Mouse (Mus musculus) lung, postnatal 0 days (tissue): ENCODE measurements around the gene Nrf1. TPM values are rescaled to one million over a fixed set of nuclear protein-coding genes. Genes with fewer than 3 reads are reported as not detected.

ENCODE experiments used
- ATAC-seq: fragments of 200-750 bp; cut with Nextera tagmentation; 2 replicates; pipeline ENCODE4 v1.8.0; 2017; ENCODE audit warnings: moderate library complexity
- DNase-seq: peaks from one replicate; pipeline ENCODE4 v3.0.0-alpha.2; 2016; ENCODE audit warnings: low spot score
- H3K27ac ChIP-seq: fragments of 300-500 bp; sonication (generic); 2 replicates; pipeline ENCODE4 v1.5.1; 2014; ENCODE audit warnings: antibody characterized with exemption, mild to moderate bottlenecking, low read length, mixed read lengths
- H3K27me3 ChIP-seq: fragments of 300-500 bp; sonication (generic); replicated peaks from 2 replicates; pipeline ENCODE4 v1.6.1; 2014; ENCODE audit warnings: low read length, mixed read lengths; ENCODE audit not compliant: insufficient read depth
- H3K36me3 ChIP-seq: fragments of 300-500 bp; sonication (generic); 2 replicates; pipeline ENCODE4 v1.6.1; 2014; ENCODE audit warnings: low read length, mixed read lengths; ENCODE audit not compliant: insufficient read depth
- H3K4me1 ChIP-seq: fragments of 300-500 bp; sonication (generic); 2 replicates; pipeline ENCODE4 v1.6.1; 2014; ENCODE audit warnings: antibody characterized with exemption, low read depth, low read length, mixed read lengths; ENCODE audit not compliant: insufficient read depth
- H3K4me2 ChIP-seq: fragments of 300-500 bp; sonication (generic); replicated peaks from 2 replicates; pipeline ENCODE4 v1.6.1; 2014; ENCODE audit warnings: low read depth, mild to moderate bottlenecking, low read length, moderate library complexity, mixed read lengths
- H3K4me3 ChIP-seq: fragments of 300-500 bp; sonication (generic); 2 replicates; pipeline ENCODE4 v1.5.1; 2014; ENCODE audit warnings: low read depth, low read length
- H3K9ac ChIP-seq: fragments of 300-500 bp; sonication (generic); replicated peaks from 2 replicates; pipeline ENCODE4 v1.6.1; 2014; ENCODE audit warnings: low read depth, mild to moderate bottlenecking
- H3K9me3 ChIP-seq: fragments of 300-500 bp; sonication (generic); 2 replicates; pipeline ENCODE4 v1.6.1; 2016; ENCODE audit warnings: low read length, mixed read lengths
- CTCF ChIP-seq: IDR thresholded peaks from 2 replicates; pipeline ENCODE4 v1.5.1; 2016; ENCODE audit warnings: antibody characterized with exemption, mild to moderate bottlenecking
- EP300 ChIP-seq: IDR thresholded peaks from 2 replicates; pipeline ENCODE4 v1.6.1; 2016; ENCODE audit warnings: antibody characterized with exemption, mild to moderate bottlenecking, control low read depth
- WGBS: fragments of 180-500 bp; shearing (Covaris S2); extraction: QIAGEN DNeasy Blood & Tissue Kit; methylation state at CpG from one replicate; pipeline ENCODE4 v1.1.7; 2014; 5-methylcytosine and 5-hydroxymethylcytosine counted together
- polyA plus RNA-seq: library from polyadenylated mRNA; unstranded; fragments of >200 nt; fragmentation: Nextera tagmentation; extraction: Ambion mirVana; gene quantifications from 2 replicates; pipeline ENCODE4 v1.2.1, GENCODE M21; 2015

The Nrf1 gene
- polyA plus RNA-seq, 1 experiment from 2014 or later, result 22.7 TPM

DNA sequence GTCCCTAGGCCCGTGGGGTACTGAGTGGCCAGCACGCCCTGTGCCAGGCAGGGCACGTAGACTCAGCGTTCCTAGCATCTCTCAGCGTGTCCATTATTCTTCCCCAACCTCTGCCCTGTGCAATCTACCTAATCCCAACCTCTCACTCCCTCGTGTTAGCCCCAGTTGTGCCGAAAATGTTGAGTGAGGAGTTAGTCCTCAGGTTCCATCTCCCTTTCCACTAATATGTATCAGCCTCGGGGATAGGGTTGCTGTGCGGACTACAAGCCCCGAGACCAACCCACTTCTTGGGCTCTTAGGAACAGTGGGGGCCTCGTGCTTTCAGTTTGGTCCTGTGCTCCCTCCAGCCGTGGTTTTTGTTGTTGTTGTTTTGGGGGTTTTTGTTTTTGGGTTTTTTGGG lies 128.7 kb downstream of the Nrf1 start:
- Histone ChIP-seq H3K4me3 (peak overlapping the region; percentile 12; the same call in 1 of the 2 replicates), H3K27ac (no peak overlapping the region), H3K4me2 (no peak overlapping the region), H3K36me3 (no peaks in the 10 kb centered on the region), H3K4me1 (peaks cover 14% of the 10 kb centered on the region; the same call in 1 of the 2 replicates), H3K9me3 (no peaks in the 10 kb centered on the region), H3K27me3 (peaks cover 94% of the 10 kb centered on the region), H3K9ac (no peak overlapping the region)
- no peak for DNase-seq
- 3% methylated on average over 12 of the region's 12 CpGs for WGBS
- no peak for ATAC-seq
- TF ChIP-seq CTCF, result no peak
- no peak for TF ChIP-seq EP300

DNA sequence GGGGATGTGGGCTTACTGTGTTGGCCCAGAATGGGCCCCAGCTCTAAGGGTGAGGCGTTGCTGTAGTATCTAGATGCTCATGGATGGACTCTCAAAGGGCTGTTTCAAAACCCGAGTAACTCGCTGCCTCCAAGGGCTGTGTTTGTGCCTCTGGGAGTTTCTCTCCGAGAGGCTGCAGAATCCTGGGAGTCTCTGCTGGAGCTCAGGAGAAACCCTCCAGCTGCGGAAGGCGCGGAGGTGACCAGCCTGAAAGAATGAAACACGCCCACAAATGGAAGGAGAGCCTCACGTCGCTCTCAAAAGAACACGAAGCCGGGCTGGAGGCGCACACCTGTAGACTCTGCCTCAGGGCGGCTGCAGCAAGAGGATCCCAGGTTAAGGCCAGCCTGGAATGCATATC lies 129.5 kb downstream of the Nrf1 start:
- no peak overlapping the region for H3K9ac ChIP-seq
- H3K27ac ChIP-seq, result no peak overlapping the region
- no peaks in the 10 kb centered on the region for H3K36me3 ChIP-seq
- ATAC-seq, result no peak
- TF ChIP-seq EP300 (no peak), CTCF (no peak)
- no peak overlapping the region for H3K4me2 ChIP-seq
- no peak for DNase-seq
- no peaks in the 10 kb centered on the region for H3K9me3 ChIP-seq
- 3% methylated on average over 14 of the region's 14 CpGs for WGBS
- no peak overlapping the region for H3K4me3 ChIP-seq
- H3K27me3 ChIP-seq, result peaks cover 90% of the 10 kb centered on the region
- peaks cover 14% of the 10 kb centered on the region; the same call in 1 of the 2 replicates for H3K4me1 ChIP-seq

DNA sequence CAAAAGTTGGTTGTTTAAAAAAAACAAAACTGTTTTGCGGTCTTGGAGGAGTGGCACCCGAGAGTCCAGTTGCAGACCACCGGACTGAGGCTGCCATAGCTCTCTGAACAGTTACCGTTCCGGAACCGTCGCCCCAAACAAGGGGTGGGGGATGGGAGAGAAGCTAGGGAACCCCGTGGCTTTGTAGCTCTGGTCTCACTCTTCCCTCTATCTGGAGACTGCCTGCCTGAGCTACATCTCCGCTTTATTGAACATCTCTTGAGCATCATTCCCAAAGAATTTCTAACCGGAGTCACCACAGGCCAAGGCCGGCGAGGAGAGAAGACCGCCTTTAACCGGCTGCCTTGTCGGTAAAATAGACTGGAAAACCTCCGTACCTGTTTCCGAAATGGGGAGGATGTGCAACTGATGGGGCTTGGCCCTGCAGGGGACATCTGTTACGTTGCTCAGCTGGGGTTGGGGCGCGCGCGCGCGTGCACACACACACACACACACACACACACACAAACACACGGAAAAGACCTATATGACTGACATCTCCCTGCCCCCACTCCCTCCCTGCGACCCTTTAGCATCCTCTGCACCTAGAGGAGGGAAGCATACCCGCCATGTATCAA lies 130.3 kb downstream of the Nrf1 start:
- no peak overlapping the region for H3K4me2 ChIP-seq
- DNase-seq (no peak), ATAC-seq (no peak)
- no peaks in the 10 kb centered on the region for H3K36me3 ChIP-seq
- TF ChIP-seq CTCF (no peak), EP300 (no peak)
- H3K4me1 ChIP-seq, result peaks cover 14% of the 10 kb centered on the region; the same call in 1 of the 2 replicates
- H3K27me3 ChIP-seq, result peaks cover 81% of the 10 kb centered on the region
- H3K27ac ChIP-seq, result no peak overlapping the region
- H3K9ac ChIP-seq, result no peak overlapping the region
- H3K4me3 ChIP-seq, result no peak overlapping the region
- H3K9me3 ChIP-seq, result no peaks in the 10 kb centered on the region
- 4% methylated on average over 27 of the region's 27 CpGs for WGBS

DNA sequence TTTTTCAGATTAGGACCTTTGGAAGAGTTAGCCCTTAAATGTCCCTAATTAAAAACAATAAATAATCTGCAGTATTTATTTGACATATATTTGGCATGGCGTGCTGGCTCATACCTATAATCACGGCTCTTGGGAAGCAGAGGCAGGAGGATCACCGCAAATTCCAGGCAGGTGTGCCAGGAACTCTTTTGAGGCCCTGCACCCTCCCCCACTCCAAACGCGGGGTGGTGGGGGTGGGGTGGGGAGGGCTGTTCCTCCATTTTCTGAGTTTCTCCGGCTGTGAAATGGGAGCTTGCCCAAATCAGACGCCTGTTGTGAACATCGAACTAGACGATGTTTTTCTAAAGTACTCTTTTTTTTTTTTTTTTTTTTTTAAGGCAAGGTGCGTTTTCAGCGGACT lies 131.3 kb downstream of the Nrf1 start:
- Histone ChIP-seq H3K4me1 (peaks cover 14% of the 10 kb centered on the region; the same call in 1 of the 2 replicates), H3K27me3 (peaks cover 72% of the 10 kb centered on the region), H3K9me3 (no peaks in the 10 kb centered on the region), H3K9ac (no peak overlapping the region), H3K4me2 (no peak overlapping the region), H3K27ac (no peak overlapping the region), H3K36me3 (no peaks in the 10 kb centered on the region), H3K4me3 (no peak overlapping the region; the same call in 1 of the 2 replicates)
- DNase-seq (no peak), ATAC-seq (no peak)
- WGBS, result 18% methylated on average over 11 of the region's 11 CpGs
- no peak for TF ChIP-seq CTCF
- no peak for TF ChIP-seq EP300

DNA sequence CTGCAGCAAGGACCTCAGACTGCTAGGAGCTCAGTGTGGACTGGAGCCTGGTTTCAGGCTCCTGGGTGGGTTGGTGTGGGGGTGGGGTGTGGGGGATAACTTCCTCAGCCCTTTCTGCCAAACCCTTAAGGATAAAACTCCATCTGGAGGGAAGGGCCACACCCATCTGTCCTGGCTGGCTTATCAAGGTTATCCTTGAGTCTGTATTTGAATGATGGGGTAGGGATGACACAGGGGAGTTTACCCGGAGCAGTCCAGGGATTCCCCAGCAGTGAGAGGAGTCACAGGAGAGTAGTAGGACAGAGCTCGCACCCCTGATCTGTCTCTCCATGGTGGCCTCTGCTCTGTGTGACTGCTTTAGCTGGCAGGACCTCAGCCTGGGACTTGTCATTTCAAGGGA lies 132.5 kb downstream of the Nrf1 start:
- H3K4me3 ChIP-seq, result no peak overlapping the region
- no peaks in the 10 kb centered on the region for H3K36me3 ChIP-seq
- H3K27me3 ChIP-seq, result peaks cover 59% of the 10 kb centered on the region
- no peak overlapping the region for H3K27ac ChIP-seq
- no peak overlapping the region for H3K4me2 ChIP-seq
- TF ChIP-seq CTCF (no peak), EP300 (no peak)
- no peak for ATAC-seq
- H3K9me3 ChIP-seq, result no peaks in the 10 kb centered on the region
- 14% methylated on average over 2 of the region's 2 CpGs for WGBS
- H3K4me1 ChIP-seq, result peaks cover 13% of the 10 kb centered on the region; the same call in 1 of the 2 replicates
- DNase-seq, result no peak
- H3K9ac ChIP-seq, result no peak overlapping the region

DNA sequence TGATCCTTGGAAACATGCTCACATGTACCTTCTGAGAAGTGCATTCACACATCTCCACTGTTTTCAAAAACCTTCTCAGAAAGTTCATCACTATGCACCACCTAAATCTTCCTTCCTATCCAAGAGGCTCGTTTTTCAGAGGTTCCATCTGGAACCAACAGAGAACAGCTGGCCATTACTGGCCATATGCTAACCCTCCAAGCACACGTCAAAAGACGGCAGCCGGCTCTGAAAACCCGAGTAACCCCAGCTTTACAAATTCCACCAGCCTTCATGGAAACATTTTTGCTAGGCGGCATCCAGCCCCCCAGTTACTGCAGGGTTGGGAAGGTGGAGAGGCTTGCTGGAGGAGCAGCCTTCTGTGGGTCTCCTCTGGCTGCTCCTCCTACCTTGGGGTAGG lies 134.2 kb downstream of the Nrf1 start:
- 54% methylated on average over 6 of the region's 6 CpGs for WGBS
- Histone ChIP-seq H3K4me2 (no peak overlapping the region), H3K36me3 (no peaks in the 10 kb centered on the region), H3K9me3 (no peaks in the 10 kb centered on the region), H3K9ac (no peak overlapping the region), H3K27me3 (peaks cover 43% of the 10 kb centered on the region), H3K27ac (no peak overlapping the region), H3K4me1 (no peaks in the 10 kb centered on the region), H3K4me3 (no peak overlapping the region)
- no peak for TF ChIP-seq CTCF
- TF ChIP-seq EP300, result no peak
- ATAC-seq, result peak; percentile 74
- DNase-seq, result peak; percentile 68

DNA sequence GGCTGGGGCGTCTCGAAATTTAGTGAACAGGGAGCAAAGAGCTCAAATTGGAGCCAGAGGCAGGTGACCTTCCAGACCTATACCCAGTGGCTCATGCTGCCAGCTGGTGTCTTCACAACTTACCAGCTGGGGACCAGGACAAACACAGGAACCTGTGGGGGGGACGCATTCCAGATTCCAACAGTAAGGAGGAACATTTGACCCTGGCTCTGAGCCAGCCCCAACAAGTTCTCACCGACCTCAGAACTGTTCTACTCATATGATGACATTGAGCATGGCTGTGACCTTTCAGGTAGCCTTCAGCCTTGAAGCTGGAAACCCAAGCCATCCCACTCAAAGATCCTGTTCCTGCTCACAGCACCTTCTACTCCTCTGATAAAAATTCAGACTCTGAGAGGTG lies 135.8 kb downstream of the Nrf1 start:
- Histone ChIP-seq H3K4me1 (no peaks in the 10 kb centered on the region), H3K27ac (no peak overlapping the region), H3K9ac (no peak overlapping the region), H3K27me3 (peaks cover 30% of the 10 kb centered on the region), H3K36me3 (no peaks in the 10 kb centered on the region), H3K4me3 (no peak overlapping the region), H3K4me2 (no peak overlapping the region), H3K9me3 (no peaks in the 10 kb centered on the region)
- ATAC-seq, result no peak
- 64% methylated on average over 4 of the region's 4 CpGs for WGBS
- no peak for TF ChIP-seq CTCF
- TF ChIP-seq EP300, result no peak
- DNase-seq, result no peak
